Mouse (Mus musculus): ENCODE measurements at regions not wholly inside any gene's neighbourhood (a gene's known extent, or its start where the extent isn't known, plus 50 kb on each side); places are given as distances from the start of the nearest gene placed in this dataset.
A peak's percentile ranks its signal among the peaks of the same experiment; 100 is the strongest.

GRCm38 (mm10) chr8:112212170-112212569, 197.3 kb upstream of the Gm6793 start:
- DNase-seq (ENCODE audit: low read depth, low spot score): no peak

- no peak for DNase-seq (ENCODE audit: low read depth, low spot score)
Measured at GRCm38 (mm10) chr8:112196423-112196822, 181.6 kb upstream of the Gm6793 start.

- no peak for DNase-seq (ENCODE audit: low read depth, low spot score)
Measured at GRCm38 (mm10) chr8:112195880-112196279, 181.0 kb upstream of the Gm6793 start.

GRCm38 (mm10) chr8:112191846-112192245, 177.0 kb upstream of the Gm6793 start:
- no peak for DNase-seq (ENCODE audit: low read depth, low spot score)

GRCm38 (mm10) chr8:112189698-112190097, 174.9 kb upstream of the Gm6793 start:
- DNase-seq (ENCODE audit: low read depth, low spot score): no peak

GRCm38 (mm10) chr8:112170184-112170583, 155.3 kb upstream of the Gm6793 start:
- DNase-seq (ENCODE audit: low read depth, low spot score): no peak

- DNase-seq (ENCODE audit: low read depth, low spot score): no peak
Measured at GRCm38 (mm10) chr8:112156656-112157055, 141.8 kb upstream of the Gm6793 start.

- DNase-seq (ENCODE audit: low read depth, low spot score): no peak
Measured at GRCm38 (mm10) chr8:112138924-112139323, 124.1 kb upstream of the Gm6793 start.

GRCm38 (mm10) chr8:112130196-112130595, 115.4 kb upstream of the Gm6793 start:
- DNase-seq (ENCODE audit: low read depth, low spot score): no peak

GRCm38 (mm10) chr8:112128833-112129518, 114.1 kb upstream of the Gm6793 start:
- DNase-seq (ENCODE audit: low read depth, low spot score): peak; percentile 2

GRCm38 (mm10) chr8:112111950-112112349, 97.1 kb upstream of the Gm6793 start:
- no peak for DNase-seq (ENCODE audit: low read depth, low spot score)

- DNase-seq (ENCODE audit: low read depth, low spot score): no peak
Measured at GRCm38 (mm10) chr8:112097883-112098635, 83.2 kb upstream of the Gm6793 start.

- DNase-seq (ENCODE audit: low read depth, low spot score): no peak
Measured at GRCm38 (mm10) chr8:112094881-112095280, 80.0 kb upstream of the Gm6793 start.

- DNase-seq (ENCODE audit: low read depth, low spot score): no peak
Measured at GRCm38 (mm10) chr8:112093554-112093953, 78.7 kb upstream of the Gm6793 start.

GRCm38 (mm10) chr8:112092831-112093230, 78.0 kb upstream of the Gm6793 start:
- DNase-seq (ENCODE audit: low read depth, low spot score): no peak

GRCm38 (mm10) chr8:112078621-112079020, 63.8 kb upstream of the Gm6793 start:
- DNase-seq (ENCODE audit: low read depth, low spot score): no peak

GRCm38 (mm10) chr8:112072205-112072604, 57.4 kb upstream of the Gm6793 start:
- no peak for DNase-seq (ENCODE audit: low read depth, low spot score)

- no peak for DNase-seq (ENCODE audit: low read depth, low spot score)
Measured at GRCm38 (mm10) chr8:112070251-112070650, 55.4 kb upstream of the Gm6793 start.

Measured in A20 (cell line).